Mouse (Mus musculus) hindlimb bud, embryonic 11.5 days (tissue): ENCODE results near the gene Rab21.
A peak's percentile ranks its signal among the peaks of the same experiment; 100 is the strongest.
"Not testable (repeated sequence)": the region's sequence is repeated elsewhere in the genome, so short reads cannot be mapped to it uniquely, and the experiment has no call there.

Experiments used
- DNase-seq: peaks from one replicate; pipeline ENCODE4 v3.0.0-alpha.2; 2012; ENCODE audit warnings: low read depth, low spot score; ENCODE audit errors: extremely low spot score

The Rab21 gene

DNA sequence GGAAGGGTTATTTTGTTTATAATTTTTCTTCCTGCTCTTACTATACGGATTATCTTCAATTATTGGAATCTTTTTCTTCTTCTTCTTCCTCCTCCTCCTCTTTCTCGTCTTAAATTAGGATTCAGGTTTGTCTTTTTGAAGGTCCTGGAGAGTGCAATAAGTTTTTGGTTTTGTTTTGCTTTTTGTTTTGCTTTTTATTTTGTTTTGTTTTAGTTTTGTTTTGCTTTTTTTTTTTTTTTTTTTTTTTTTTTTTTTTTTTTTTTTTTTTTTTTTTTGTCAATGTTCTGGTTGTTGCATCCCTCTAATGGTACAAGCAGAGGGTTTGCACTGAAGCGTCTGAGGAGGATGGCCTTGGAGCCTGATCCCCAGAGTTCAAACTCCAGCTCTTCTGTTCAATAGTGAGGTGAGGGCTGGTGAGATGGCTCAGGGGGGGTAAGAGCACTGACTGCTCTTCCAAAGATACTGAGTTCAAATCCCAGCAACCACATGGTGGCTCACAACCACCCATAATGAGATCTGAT lies 13.7 kb upstream of the Rab21 start:
- DNase-seq = no peak

- no peak for DNase-seq
Measured at GRCm38 (mm10) chr10:115328514-115328913, 13.1 kb upstream of the Rab21 start.

- peak; percentile 52 for DNase-seq
Measured at GRCm38 (mm10) chr10:115323295-115323694, 7.9 kb upstream of the Rab21 start.

DNA sequence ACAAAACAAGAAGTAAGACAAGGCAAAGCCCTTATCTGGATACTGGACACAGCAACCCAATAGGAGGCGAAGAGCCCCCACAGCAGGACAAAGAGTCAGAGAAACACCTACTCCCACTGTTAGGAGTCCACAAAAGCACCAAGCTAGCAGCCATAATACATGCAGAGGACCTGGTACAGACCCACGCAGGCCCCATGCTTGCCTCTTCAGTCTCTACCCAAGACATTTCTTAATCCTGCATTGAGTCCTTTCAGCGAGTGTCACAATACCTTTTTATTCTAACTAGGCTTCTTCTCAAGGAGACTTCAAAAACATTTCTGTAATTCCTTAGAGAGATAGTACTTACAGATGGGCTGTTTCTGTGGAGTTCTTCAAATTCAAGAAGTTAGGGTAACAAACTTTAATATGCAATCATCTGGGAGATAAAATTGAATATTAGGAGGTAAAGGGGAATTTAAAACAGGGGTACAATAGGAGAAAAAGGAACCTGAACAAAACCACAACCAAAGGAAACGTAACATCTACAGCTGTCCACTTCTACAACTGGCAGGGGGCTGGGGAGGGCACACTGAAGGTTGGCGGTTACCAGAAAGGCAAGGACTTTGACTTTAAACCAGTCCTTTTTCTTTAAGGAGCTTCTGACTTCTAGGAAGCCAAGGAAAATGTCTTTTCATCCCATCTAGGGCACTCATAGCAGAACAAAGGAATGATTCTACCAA lies 6.1 kb upstream of the Rab21 start:
- DNase-seq = no peak

- DNase-seq = not testable (repeated sequence)
Measured at GRCm38 (mm10) chr10:115318388-115318787, 3.0 kb upstream of the Rab21 start.

DNA sequence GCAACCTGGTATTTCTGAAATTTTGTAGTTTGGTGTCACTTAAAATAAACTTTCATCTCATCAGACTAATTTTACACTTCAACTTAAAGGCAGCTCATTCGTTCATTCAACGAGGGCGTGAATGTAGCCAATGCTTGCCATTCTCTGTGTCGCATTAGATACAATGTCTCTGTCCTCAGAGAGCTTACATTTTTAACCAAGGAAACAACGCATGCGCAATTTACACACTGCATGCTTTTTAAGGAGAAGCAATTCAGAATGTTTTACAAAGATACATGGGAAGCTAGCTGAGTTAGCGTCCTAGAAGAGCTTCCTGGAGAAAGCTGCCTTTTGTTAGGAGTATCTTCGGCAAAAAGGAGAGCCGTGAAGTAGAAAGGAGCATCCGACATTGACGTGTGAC lies 919 bp upstream of the Rab21 start:
- DNase-seq = no peak

GRCm38 (mm10) chr10:115314582-115315452 lies 577 bp downstream of the Rab21 start:
- no peak for DNase-seq

DNA sequence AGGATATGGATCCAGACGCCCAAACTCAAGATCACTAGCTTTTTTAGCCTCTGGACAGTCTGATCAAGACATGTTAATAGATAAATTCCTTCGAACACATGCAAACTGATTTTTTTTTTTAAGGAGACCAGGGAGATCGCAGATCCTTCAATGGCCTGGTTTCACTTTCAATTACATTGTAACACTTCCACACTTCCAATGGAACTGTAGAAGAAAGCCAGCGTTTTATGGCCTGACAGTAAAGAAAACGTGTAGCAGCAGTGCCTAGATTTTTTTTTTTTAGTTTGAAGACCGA lies 1.2 kb downstream of the Rab21 start:
- no peak for DNase-seq

DNA sequence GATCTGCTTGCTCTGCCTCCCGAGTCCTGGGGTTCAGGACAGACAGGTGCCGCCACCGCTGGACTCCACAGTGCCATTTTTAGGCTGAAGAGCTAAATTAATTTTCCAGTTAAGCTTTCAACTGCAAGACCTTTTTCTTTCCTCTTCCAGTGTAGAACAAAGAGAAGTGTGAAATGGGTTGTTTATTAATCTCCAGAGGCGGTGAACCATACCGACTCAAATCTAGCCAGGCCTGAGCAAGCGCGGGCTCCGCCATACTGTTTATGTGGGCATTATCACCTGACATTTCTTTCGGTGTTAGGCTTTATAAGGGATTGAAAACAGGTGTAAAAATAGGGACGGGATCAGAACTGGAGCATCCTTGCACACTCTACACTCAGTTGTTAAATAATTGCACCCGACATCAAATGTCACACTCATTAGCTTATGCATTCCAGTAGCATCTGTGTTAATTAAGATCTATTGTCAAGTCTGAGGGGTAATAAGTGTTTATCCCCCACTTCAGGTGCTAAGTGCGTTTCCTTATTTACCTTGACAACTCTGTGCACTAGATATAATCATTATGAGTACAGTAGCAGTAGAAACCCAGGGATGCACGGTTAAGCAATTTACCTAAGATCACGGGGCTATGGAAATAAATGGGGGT lies 1.6 kb downstream of the Rab21 start:
- no peak for DNase-seq

GRCm38 (mm10) chr10:115312732-115313131 lies 2.7 kb downstream of the Rab21 start:
- DNase-seq = no peak

GRCm38 (mm10) chr10:115312194-115312593 lies 3.2 kb downstream of the Rab21 start:
- DNase-seq = no peak

DNA sequence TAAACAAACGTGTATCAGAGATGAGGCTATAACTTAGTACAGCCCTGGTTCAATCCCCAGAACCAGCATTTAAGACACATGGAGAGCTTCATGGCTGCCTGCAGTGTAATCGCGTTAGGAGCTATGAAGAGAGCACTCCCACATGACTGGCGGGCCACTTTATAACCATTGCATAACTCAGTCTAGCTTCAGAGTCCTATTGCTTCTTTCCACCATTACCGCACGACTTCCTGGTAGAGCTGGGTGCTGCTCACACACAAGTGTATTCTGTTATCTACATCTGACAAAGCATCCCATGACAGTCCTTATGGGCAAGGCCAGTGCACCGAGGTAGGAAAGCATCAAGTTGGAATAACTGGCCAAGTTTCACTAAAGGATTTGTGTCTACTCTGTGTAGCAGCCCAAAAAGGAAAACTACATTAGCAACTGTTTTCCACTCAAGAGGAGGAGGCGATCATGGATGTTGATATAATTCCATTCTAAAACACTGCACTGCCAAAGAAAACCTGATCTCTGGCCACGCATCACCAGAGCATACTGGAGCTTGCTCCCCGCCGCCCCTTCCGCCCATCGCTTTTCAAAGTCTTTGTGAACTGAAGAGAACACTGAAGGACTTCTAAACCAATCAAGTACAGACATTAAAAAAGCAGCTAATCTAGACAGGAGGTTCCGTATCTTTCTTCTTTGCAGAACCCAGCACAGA lies 4.0 kb downstream of the Rab21 start:
- no peak for DNase-seq

DNA sequence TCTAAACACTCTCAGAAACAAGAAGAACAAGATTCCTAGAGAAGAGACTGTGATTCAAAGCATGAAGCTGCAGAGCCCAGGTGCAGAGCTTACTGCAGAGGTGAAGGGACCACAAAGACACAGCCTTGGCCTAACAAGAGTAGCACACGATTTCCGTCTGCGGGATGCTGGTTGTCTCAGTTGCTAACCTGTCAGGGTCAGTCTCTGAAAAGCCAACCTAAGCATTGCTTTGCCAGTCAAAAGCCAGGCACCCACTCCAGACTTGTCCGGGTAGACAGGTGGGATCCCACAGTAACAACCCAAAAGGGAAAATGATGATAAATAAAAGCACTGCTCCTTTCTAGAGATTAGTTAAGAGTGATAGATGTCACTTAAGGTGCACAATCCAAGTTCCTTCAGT lies 6.2 kb downstream of the Rab21 start:
- DNase-seq = no peak

DNA sequence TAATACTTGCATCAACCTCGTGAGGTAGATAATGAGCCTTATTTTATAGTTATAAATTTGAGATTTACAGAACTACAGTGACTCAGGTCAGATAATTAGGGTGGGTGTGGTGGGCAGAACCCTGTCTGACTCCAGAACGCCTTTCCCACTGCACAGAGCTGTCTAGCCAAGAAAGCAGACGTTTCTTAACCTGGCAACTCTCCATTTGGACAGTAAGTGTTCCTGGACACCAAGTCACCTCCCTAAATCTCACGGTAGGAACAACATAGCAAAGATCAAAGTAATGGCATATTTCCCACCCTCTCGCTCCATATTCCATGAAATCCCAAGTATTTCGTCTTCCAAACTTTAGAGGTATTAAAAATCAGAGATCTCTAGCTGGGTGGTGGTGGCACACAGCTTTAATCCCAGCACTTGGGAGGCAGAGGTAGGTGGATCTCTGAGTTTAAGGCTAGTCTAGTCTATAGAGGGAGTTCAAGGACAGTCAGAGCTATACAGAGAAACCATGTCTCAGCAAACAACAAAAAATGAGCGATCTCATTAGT lies 8.0 kb downstream of the Rab21 start:
- DNase-seq = no peak

GRCm38 (mm10) chr10:115298683-115299082 lies 16.7 kb downstream of the Rab21 start:
- no peak for DNase-seq

DNA sequence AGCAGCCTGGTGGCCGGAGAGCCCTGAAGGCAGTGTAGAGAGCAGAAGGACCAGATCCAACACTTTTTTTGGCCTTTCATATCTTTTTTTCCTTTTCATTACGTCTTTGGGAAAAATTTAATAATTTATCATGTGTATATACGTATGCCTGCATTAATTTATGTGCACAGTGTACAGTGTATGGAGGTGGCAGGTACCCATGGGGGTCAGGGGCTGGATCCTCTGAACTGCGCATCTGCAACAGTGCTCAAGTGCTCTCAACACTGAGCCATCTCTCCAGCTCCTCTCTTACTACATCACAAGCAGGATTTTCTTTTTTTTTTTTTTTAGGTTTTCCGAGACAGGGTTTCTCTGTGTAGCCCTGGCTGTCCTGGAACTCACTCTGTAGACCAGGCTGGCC lies 17.8 kb downstream of the Rab21 start:
- DNase-seq = no peak

DNA sequence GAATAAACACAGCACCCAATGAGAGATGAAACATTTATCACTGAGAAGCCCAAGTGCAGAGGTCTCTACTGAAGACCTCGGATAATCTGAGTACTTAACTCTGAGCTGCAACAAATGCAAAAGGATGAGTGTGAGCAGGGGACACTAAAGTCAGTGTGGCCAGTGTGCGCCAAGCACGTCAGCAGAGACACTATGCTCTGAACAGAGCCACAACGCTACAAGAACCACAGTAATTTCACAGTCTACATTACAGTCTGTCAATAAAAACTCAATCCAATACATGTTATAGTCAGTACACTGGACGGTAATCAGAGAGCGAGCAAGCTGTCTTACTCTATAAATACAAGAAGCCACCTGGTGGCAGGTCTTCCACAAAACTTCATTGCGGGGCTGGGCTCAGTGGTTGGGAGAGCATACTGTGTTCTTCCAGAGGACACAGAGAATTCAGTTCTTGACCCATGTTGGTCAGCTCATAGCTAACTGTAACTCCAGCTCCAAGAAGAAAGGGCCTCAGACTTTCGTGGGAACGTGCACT lies 18.9 kb downstream of the Rab21 start:
- DNase-seq = no peak

GRCm38 (mm10) chr10:115295162-115295561 lies 20.2 kb downstream of the Rab21 start:
- DNase-seq = no peak

- DNase-seq = no peak
Measured at GRCm38 (mm10) chr10:115294715-115295114, 20.7 kb downstream of the Rab21 start.

DNA sequence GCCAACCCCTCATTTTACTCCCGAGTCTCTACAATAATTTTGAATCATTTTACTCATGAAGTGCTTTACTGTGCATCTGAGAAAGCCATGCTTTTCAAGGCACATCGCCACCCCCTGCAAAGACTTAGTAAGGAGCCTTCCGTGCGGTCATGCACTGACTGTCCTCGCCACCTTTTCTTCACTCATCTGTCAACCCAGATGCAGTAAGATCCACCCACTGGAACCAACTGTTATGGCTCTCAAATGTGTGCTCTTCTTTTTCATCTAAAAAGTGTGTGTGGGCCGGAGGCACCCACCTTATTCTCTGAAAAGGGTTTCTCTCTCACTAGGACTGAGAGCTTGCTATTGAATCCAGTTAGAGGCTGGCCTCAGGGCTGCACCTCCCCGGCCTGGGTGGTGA lies 21.4 kb downstream of the Rab21 start:
- no peak for DNase-seq

DNA sequence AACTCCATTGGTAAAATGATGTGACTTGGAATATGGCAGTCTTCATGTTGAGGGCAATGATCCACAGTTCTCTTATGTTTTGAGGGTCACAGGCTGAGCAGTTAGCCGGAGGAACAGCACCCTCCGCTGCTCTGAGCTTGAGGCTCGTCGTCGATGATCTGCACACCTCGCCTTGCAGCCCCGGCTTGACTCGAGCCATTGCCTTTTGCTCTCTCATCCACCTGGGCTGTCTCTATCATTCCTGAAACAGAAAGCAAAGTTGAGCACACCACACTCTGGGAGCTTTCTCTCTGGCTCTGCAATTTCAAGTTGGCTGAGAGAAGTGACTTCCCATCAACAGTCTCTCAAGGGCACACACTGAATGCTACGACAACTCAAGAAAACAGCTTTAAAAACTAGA lies 24.7 kb downstream of the Rab21 start:
- no peak for DNase-seq
